Mouse (Mus musculus): Measurements from ENCODE around the gene Ptprn. TPM values are rescaled to one million over a fixed set of nuclear protein-coding genes. Genes with fewer than 3 reads are reported as not detected.

The Ptprn gene
- total RNA-seq, 1 experiment = 8.9 TPM

GRCm38 (mm10) chr1:75219531-75219930 is 44.8 kb downstream of the Ptprn start, which contains the start of gene Tuba4a:
Tuba4a (minus strand) TSS chr1:75219865.
- Histone ChIP-seq H3K36me3 (ENCODE audit: control insufficient read depth, insufficient read depth, low read length, poor library complexity, severe bottlenecking) (peaks cover 27% of the 10 kb centered on the region), H3K4me3 (ENCODE audit: insufficient read depth in 1 of 2, low read depth in 1 of 2, low read length in 2 of 2, poor library complexity in 1 of 2, severe bottlenecking in 1 of 2) (peak within 1 kb of the TSS; percentile 70 to 97), H3K9me3 (ENCODE audit: control insufficient read depth, insufficient read depth, low read depth, low read length) (no peaks in the 10 kb centered on the region), H3K27ac (ENCODE audit: insufficient read depth, low read depth, low read length, poor library complexity, severe bottlenecking) (no peak within 1 kb of the TSS), H3K9ac (ENCODE audit: insufficient read depth, low read depth, low read length, poor library complexity, severe bottlenecking) (peak within 1 kb of the TSS; percentile 74), H3K4me1 (ENCODE audit: control insufficient read depth in 2 of 2, insufficient read depth in 2 of 2, low read length in 2 of 2, poor library complexity in 1 of 2) (peaks cover 12 to 28% of the 10 kb centered on the region in 2 experiments)
- no peak for TF ChIP-seq CHD2 (IDR thresholded peaks at IDR 0.05; ENCODE audit: low read depth, low read length)
- TF ChIP-seq MAFK (IDR thresholded peaks at IDR 0.05; ENCODE audit: insufficient read depth, low read depth, low read length) = no peak
- TF ChIP-seq ZC3H11A (IDR thresholded peaks at IDR 0.05; ENCODE audit: borderline replicate concordance, low read depth, low read length) = no peak
- no peak for TF ChIP-seq HCFC1 (IDR thresholded peaks at IDR 0.05; ENCODE audit: borderline replicate concordance, insufficient read depth, low read length)
- TF ChIP-seq ZNF384 (IDR thresholded peaks at IDR 0.05; ENCODE audit: low read depth, low read length) = no peak
- no peak for DNase-seq (ENCODE audit: low read depth, low spot score)
- in situ Hi-C loops (cut with MboI; ENCODE audit: low sequenced_read_pairs in 2 of 2, unreplicated experiment in 2 of 2) = no loop called here

DNA sequence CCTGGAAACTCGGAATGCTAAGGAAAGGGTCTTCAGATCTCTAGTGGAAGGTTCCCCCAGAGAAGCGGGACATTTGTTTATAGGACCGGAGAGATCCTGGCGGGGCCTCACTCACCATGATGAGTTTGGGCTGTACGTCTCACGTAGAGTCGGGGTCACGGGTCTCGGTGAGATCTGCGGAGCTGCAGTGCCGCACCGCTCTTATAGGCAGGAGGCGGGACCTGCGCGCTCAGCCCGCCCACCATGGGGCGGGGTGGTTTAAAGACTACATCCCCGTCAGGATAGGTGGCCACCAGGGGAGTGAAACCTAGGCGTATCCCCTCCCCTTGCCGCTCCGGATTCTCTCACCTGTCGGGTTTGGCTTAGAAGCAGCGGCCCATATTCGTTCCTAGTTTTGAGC is 45.2 kb downstream of the Ptprn start:
- no peaks in the 10 kb centered on the region for H3K9me3 ChIP-seq (ENCODE audit: control insufficient read depth, insufficient read depth, low read depth, low read length)
- peak overlapping the region; percentile 74 for H3K9ac ChIP-seq (ENCODE audit: insufficient read depth, low read depth, low read length, poor library complexity, severe bottlenecking)
- peak; percentile 78 for DNase-seq (ENCODE audit: low read depth, low spot score)
- peaks cover 31% of the 10 kb centered on the region for H3K36me3 ChIP-seq (ENCODE audit: control insufficient read depth, insufficient read depth, low read length, poor library complexity, severe bottlenecking)
- peaks cover 12 to 29% of the 10 kb centered on the region in 2 experiments for H3K4me1 ChIP-seq (ENCODE audit: control insufficient read depth in 2 of 2, insufficient read depth in 2 of 2, low read length in 2 of 2, poor library complexity in 1 of 2)
- TF ChIP-seq CHD2 (IDR thresholded peaks at IDR 0.05; ENCODE audit: low read depth, low read length) = no peak
- 0 out of 2 replicates have a peak, but pooled peaks have one; percentile 1 for TF ChIP-seq MAFK (IDR thresholded peaks at IDR 0.05; ENCODE audit: insufficient read depth, low read depth, low read length)
- H3K27ac ChIP-seq (ENCODE audit: insufficient read depth, low read depth, low read length, poor library complexity, severe bottlenecking) = no peak overlapping the region
- in situ Hi-C loops (cut with MboI; ENCODE audit: low sequenced_read_pairs in 2 of 2, unreplicated experiment in 2 of 2) = no loop called here
- peak overlapping the region; percentile 70 to 97 for H3K4me3 ChIP-seq (ENCODE audit: insufficient read depth in 1 of 2, low read depth in 1 of 2, low read length in 2 of 2, poor library complexity in 1 of 2, severe bottlenecking in 1 of 2)

- Histone ChIP-seq H3K9me3 (ENCODE audit: control insufficient read depth, insufficient read depth, low read depth, low read length) (no peaks in the 10 kb centered on the region), H3K36me3 (ENCODE audit: control insufficient read depth, insufficient read depth, low read length, poor library complexity, severe bottlenecking) (peaks cover 37% of the 10 kb centered on the region), H3K9ac (ENCODE audit: insufficient read depth, low read depth, low read length, poor library complexity, severe bottlenecking) (peak overlapping the region; percentile 74), H3K4me1 (ENCODE audit: control insufficient read depth in 2 of 2, insufficient read depth in 2 of 2, low read length in 2 of 2, poor library complexity in 1 of 2) (peaks cover 11 to 29% of the 10 kb centered on the region in 2 experiments), H3K4me3 (ENCODE audit: insufficient read depth in 1 of 2, low read depth in 1 of 2, low read length in 2 of 2, poor library complexity in 1 of 2, severe bottlenecking in 1 of 2) (peak overlapping the region; percentile 70 to 97), H3K27ac (ENCODE audit: insufficient read depth, low read depth, low read length, poor library complexity, severe bottlenecking) (no peak overlapping the region)
- in situ Hi-C loops (cut with MboI; ENCODE audit: low sequenced_read_pairs in 2 of 2, unreplicated experiment in 2 of 2) = no loop called here
- DNase-seq (ENCODE audit: low read depth, low spot score) = no peak
- TF ChIP-seq MAFK (IDR thresholded peaks at IDR 0.05; ENCODE audit: insufficient read depth, low read depth, low read length) (0 out of 2 replicates have a peak, but pooled peaks have one; percentile 2), ZC3H11A (IDR thresholded peaks at IDR 0.05; ENCODE audit: borderline replicate concordance, low read depth, low read length) (no peak)
Observed at GRCm38 (mm10) chr1:75218227-75219001, 45.9 kb downstream of the Ptprn start.

GRCm38 (mm10) chr1:75217893-75218226 is 46.4 kb downstream of the Ptprn start:
- peak overlapping the region; percentile 70 to 97 for H3K4me3 ChIP-seq (ENCODE audit: insufficient read depth in 1 of 2, low read depth in 1 of 2, low read length in 2 of 2, poor library complexity in 1 of 2, severe bottlenecking in 1 of 2)
- TF ChIP-seq ZNF384 (IDR thresholded peaks at IDR 0.05; ENCODE audit: low read depth, low read length) (no peak), CHD2 (IDR thresholded peaks at IDR 0.05; ENCODE audit: low read depth, low read length) (no peak), HCFC1 (IDR thresholded peaks at IDR 0.05; ENCODE audit: borderline replicate concordance, insufficient read depth, low read length) (no peak), ZC3H11A (IDR thresholded peaks at IDR 0.05; ENCODE audit: borderline replicate concordance, low read depth, low read length) (no peak), MAFK (IDR thresholded peaks at IDR 0.05; ENCODE audit: insufficient read depth, low read depth, low read length) (no peak)
- peaks cover 13 to 27% of the 10 kb centered on the region in 2 experiments for H3K4me1 ChIP-seq (ENCODE audit: control insufficient read depth in 2 of 2, insufficient read depth in 2 of 2, low read length in 2 of 2, poor library complexity in 1 of 2)
- in situ Hi-C loops (cut with MboI; ENCODE audit: low sequenced_read_pairs in 2 of 2, unreplicated experiment in 2 of 2) = no loop called here
- no peaks in the 10 kb centered on the region for H3K9me3 ChIP-seq (ENCODE audit: control insufficient read depth, insufficient read depth, low read depth, low read length)
- peak overlapping the region; percentile 74 for H3K9ac ChIP-seq (ENCODE audit: insufficient read depth, low read depth, low read length, poor library complexity, severe bottlenecking)
- H3K27ac ChIP-seq (ENCODE audit: insufficient read depth, low read depth, low read length, poor library complexity, severe bottlenecking) = no peak overlapping the region
- no peak for DNase-seq (ENCODE audit: low read depth, low spot score)
- peaks cover 39% of the 10 kb centered on the region for H3K36me3 ChIP-seq (ENCODE audit: control insufficient read depth, insufficient read depth, low read length, poor library complexity, severe bottlenecking)
